Mouse (Mus musculus) neural tube, embryonic 10.5 days (tissue): Measurements from ENCODE around the gene Cep135.

ENCODE experiments used
- DNase-seq: peaks from one replicate; pipeline ENCODE4 v3.0.0-alpha.2; 2017; ENCODE audit warnings: low spot score; ENCODE audit errors: extremely low spot score

Gene Cep135

DNA sequence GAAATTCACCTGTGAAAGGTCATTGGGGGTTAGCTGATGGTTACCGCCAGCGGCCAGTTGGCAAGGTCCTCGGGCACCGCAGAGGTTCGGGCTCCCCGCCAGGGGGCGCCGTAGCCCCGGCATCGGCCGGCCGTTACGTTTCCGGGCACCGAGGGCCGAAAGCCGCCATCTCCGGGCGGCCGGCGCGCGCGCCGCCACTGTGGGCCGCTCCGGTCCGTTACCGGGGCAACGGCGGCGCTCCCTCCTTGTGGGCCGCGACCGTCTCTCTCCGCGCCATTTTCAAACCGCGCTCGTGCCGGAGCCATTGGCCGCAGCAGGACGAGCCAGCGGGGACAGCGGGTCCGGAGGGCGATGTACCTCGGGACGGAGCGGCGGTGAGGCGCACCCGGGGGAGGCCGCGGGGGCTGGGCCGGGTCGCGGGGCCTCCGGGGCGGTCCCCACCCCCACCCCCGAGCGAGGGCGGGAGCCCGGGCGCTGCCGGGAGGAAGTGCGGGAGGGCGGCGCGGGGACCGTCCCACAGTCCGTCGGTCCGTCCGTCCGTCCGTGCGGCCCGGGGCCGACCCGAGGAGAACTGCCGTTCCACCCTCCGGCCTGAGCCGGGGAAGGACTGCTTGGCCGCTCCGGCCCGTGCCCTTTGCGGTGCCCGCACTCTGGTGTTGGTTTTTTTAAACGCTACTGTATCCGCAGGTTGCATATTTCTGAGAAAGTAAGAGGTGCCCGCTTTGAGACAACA is at the start of gene Cep135:
Gene Cep135, plus strand, starts transcription at position 148 of the 733 bp plus-strand sequence.
- peak; percentile 92 for DNase-seq

DNA sequence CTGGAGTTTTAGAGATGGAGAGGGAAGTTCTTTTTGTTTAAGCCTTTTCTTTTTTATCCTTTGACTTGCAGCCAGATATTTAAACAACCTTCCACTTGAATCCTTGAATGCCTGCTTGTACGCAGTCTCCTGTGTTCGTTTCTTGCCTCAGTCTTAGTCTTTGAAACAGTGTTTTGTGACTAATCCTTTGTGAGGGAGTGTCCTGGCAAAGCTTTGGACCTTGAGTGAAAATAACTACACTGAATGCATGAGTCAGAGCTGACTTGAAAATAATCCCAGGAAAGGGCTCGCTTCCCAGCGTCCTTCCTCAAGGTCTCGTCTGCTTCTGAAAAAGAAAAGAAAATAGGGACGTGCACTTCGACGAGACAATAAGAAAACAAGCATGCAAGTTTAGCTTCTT is 48.3 kb upstream of the Cep135 start:
- DNase-seq, result no peak

DNA sequence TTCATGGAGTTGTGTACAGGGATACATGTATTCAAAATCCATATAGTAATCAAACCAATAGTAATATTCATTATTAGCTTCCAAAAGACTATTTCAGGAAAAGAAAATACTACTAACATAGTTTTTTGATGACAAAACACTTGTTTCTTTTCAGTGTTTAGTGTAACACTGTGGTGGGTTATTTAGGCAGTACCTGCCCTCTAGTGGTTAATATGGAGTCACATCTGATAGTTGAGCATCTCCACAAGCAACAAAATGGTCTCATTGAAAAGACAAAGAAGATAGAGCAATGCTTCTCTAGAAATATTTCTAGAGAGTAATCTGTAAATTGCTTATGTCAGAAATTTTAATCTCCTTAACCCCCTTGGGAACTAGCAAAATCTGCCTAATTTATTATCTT is 47.7 kb upstream of the Cep135 start:
- DNase-seq, result no peak

DNA sequence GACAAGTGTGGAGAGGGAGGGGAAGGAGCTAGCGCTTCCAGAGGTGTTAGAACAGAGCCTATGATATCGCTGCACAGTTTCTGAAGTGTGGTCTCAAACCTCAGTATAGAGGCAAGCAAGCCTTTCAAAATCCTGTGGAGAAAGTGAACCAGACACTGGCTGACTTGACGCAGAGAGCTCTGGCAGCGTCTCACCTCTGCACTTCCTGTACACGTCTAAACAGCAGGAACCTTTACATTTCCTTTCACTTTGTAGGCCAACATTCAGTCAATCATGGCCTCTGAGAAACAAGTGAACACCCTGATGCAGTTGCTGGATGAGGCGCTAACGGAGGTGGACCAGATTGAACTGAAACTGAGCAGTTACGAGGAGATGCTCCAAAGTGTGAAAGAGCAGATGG is 45.3 kb upstream of the Cep135 start:
- DNase-seq, result no peak

DNA sequence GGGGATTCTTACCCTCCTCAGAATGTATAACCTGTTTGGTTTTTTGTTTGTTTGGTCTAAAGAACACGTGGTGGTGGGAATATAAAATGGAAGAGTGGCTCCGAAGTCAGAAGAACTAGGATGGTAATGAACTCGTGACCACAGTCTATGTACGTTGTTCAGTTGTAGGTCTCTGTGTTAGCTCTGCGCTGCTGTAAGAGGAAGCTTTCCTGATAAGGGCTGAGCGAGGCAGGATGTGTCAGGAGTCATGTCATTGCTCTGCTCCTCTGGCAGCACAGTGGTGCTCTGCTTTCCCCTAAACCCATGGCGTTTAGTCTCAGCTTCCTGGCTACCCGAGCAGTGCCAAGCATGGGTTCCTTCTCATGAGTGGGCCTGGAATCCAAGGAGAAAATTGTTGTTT is 38.1 kb upstream of the Cep135 start:
- DNase-seq, result no peak

DNA sequence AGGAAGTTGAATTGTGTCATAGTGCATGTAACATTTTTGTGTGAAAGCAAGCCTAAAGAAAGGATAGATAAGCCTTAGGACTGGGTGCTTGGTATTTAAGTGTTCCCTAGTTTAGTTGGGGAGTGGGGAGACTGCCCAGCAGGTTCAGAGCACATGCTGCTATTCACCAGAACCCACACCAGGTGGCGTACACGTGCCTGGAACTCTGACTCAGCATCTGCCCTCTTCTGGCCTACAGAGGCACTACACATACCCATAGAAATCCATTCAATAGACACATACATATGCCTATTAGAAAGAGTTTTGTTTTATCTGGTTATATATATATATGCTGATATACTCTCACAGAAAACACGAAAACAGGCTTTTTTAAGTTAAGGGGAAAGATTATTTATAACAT is 23.2 kb upstream of the Cep135 start:
- DNase-seq, result peak; percentile 31

DNA sequence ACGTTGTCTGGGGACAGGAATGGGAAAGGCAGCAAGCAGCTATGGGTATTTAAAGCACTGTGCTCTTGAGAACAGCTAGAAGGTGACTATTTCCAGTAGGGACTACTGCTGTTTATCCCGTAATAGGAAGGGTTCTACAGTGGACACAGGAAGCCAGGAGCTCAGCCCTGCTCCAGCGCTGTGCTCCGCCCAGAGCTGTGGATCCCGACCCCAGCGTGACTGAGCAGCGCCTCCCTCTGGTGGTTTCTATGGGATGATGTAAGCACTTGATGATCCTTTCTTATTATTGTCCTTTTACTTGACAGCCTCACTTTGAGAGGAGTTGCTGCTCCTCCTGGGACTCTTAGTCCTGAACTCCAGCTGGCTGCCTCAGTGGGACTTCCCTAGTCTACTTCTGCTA is 14.2 kb upstream of the Cep135 start:
- no peak for DNase-seq

DNA sequence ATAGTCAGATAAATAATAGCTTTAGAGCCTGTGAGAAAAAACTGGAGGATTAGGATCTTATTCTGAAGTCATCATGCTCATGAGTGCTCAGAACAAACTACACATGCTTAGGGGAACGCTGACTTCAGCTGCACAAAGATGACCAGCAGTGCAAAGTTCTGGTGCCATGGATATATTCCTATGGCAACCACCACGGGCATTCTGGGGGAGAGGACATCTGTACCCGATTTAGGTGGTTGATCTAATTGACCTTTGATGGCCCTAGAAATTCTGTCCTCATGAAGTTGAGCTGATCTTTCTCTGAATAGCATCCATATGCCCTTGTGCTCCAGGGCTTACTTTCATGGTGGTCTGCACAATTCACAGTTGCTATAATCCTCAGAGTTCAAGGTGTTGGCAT is 11.5 kb upstream of the Cep135 start:
- DNase-seq, result no peak

DNA sequence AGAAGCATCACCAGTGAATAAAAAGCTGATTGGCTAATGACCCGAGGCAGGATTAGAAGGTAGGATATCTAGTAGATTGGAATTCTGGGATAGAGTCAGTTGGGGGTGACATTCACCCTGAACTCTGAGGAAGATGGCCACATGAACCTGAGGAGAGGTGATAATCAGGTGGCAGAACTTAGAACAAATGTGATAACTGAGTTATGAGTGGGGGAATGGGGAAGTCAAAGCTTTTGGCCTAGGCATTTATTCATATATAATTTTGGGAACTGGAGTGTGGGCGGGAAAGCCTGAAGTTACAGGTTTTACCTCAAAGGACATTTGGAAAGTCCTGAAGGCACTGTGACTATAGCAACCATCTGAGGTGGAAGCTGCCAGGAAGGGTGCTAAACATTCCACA is 3.1 kb upstream of the Cep135 start:
- no peak for DNase-seq

DNA sequence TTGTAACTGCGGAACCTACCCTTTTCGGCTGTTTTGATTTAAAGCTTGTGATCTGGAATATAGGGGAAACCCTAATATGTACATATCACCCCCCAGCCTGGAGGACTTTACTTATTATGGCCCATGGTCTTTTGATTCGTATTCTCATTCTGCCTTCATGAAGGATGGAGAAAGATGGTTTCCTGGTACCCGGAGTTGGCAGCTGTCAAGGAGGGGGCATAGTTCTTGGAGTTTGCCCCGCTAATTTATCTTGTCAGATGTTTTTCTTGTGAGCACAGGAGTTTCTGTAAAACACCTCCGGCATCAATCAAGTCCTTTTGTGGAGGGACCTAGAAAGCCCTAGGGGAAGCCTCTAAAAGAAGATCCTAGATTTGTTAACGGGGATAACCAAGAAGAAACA is 813 bp downstream of the Cep135 start:
- no peak for DNase-seq

DNA sequence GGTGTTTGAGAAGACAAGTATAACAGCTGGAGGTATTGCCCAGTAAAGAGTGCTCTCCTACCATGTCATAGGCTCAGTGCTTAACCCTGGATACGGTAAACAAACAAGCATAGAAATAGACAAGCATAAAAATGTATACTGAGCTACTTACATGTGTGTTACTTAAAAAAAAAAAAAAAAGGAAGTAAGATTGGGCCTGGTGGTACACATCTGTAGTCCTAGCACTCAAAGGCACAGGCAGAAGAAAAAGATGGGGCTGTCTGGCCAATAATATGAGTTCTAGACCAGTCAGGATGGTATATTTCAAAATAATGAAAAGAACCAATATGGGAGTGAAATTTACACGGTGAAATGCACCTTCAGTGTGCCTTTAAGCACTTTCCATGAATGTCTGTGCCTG is 1.5 kb downstream of the Cep135 start:
- no peak for DNase-seq

DNA sequence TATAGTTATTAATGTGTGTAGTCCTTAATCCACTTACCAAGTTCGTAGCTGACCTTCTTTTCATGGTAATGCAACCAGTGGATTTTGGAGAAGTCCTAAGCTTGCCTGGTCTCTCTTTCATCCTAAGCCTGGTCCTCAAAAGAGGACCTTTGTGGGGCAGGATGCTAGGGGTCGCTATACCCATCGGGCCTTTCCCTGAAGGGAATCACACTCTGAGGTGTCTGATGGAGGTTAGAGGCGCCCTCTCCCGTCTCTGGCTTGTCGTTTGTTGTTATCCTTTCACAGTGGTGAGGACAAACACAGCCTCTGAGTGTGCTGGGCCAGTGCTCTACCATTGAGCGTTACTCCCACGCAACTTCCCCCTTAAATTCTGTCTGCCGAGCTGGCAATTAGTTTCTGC is 3.4 kb downstream of the Cep135 start:
- DNase-seq, result no peak

DNA sequence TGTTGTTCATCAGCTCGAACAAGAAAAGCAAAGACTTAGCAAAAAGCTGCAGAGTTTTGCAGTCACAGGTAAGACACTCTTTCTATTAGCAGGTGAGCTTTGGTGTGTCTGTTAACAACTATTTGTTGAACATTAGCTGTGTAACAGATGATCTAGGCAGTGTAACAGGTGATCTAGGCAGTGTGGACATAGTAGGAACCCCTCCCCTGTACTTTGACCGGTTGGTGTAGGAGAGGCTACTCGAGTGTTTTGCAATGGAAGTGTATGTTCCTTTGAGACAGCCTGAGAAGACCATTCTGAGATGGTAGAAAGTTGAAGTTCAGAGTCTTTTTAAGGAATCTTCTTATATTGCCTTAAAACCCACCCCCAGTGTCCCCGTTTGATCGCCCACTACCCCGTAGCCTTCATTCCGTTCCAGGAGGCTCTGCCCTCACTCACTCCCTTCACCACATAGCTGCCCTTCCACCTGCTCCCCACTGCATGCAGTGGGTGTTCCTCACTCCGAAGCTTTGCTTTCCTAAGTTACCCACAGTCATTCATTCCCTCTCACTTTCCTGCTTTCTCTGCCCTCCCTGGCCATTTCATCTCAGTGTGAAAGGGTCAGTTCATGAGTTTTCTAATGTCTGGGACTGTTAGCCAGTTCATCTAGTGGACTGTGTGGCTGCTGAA is 21.3 kb downstream of the Cep135 start:
- DNase-seq, result no peak

DNA sequence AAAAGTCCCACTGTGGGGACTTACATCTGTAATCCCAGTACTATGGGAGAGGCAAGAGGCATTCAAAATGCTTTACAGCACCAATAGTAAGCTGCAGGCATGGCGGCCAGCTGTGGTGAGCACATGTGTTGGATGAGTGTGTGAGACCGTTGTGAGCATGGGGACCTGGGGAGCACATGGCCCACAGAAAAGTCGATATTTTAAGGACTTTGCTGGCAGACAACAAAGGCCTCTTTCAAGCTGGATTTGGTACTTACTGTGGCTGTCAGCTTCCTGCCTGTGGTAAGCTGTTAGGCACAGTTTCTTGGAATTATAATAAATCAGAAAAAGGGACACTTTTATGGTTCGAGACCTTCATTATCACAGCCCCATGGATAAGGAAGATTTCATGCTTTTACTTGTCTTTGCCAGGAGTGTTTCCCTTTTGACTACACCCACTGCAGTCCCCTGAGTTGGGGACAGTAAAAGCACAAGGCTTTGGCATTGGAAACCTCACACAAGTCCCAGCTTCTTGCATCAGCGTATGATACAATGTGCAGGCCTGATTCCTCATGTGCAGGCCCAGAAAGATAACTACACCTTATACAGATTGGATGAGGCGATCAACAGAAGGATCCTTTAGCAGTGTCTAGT is 24.5 kb downstream of the Cep135 start:
- no peak for DNase-seq

DNA sequence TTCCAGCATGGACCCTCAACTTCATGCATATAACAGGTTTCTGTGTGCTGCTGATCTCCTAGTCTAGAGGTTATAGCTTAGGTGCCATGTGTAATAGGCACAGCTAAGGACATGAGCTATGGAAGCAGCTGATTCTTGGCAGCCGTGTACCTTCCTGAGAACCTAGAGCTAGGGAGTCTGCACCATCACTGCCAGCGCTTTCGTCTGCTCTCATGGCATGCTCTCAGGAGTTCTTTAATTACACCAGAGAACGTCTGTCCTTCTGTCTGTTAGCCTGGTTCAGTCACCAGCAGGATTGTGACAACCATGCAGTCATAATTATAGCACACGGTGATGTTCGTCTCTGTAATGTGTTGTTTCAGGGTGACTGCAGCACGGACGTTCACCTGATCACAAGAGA is 26.8 kb downstream of the Cep135 start:
- no peak for DNase-seq

DNA sequence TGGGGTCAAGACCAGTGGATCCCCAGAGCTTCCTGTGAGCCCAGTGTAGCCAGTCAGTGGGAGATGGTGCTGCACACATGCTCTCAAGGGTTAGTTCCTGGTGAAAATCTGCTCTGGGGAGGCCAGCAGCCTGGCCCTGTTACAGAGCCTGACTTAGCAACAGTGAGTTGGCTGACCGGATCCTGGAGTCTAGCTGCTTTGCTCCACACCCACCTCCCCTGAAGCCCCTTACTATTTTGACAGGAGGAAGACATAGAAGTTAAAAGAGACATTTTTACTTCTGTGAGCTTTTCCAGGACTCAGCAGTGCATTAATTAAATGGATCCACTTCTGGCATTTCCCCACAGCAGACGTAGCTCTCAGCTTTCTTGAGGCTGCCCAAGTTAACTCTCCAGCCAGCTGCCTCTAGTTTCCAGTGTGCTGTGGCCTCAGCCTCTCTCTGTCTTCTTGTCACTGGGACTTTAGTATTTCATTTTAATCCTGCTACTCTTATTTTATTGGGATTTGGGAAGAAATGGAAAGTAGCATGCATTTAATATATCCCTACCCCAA is 27.8 kb downstream of the Cep135 start:
- no peak for DNase-seq

DNA sequence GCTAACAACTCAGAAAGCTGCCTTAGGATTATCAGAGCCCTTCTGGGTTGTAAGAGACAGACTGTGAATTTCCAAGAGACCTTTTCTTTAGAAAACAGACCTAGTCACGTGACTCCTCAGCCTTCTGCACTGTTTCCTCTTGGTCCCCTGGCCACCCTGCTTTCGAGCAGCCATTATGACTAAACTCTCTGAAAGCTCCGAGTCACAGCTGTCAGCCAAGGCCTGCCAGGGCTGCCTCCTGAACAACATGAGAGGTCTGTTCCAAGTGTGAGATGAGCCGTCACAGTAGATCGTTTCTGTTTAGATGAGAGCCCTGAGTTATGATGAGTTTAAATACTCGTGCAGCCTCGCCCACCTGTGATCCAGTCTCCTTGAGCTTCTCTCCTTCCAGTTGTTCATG is 30.3 kb downstream of the Cep135 start:
- DNase-seq, result no peak

DNA sequence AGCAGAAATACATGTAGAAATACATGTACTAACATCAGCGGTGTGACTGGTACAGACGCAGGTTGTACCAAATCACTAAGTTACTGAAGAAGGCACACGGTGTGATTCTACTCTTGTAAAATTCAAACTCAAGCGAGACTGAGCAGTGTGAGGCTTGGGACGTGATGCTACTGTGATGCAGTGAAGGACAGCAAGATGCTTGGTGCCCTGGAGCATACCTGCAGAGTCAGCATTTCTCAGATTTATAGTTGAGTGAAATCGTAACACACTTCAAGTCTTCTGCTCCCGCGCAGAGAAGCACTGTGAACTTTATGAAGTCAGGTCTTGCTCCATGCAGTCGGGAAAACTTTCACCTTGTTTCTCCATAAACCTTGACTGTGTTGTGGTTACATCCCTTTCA is 35.3 kb downstream of the Cep135 start:
- DNase-seq, result no peak

DNA sequence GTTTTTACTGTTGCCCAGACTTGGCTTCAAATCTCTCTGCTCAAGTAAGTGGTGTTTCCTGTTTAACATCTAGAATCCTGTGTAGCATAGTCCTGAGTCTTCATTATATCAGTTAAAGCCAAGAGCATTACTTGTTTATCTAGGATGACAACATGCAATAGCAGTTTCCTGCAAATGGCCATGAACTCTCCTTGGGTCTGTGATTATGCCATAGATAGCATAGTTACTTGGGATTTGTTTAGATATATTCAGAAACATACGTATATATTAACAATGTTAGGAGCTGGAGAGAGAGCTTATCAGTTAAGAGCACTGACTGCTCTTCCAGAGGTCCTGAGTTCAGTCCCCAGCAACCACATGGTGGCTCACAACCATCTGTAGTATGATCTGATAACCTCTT is 39.3 kb downstream of the Cep135 start:
- DNase-seq, result no peak

DNA sequence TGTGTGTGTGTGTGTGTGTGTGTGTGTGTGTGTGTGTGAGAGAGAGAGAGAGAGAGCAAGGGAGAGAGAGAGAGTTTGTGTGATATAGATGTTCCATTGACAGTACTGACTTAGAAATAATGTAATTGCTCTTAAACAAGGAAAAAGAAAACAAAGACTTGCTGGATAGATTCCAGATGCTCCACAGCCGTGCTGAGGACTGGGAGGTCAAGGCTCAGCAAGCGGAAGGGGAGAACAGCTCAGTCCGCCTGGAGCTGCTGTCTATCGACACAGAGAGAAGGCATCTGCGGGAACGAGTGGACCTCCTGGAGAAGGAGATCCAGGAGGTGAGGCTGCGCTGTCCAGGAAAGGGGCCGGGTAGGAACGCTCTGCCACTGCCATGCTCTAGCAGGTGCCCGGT is 45.5 kb downstream of the Cep135 start:
- DNase-seq, result no peak

DNA sequence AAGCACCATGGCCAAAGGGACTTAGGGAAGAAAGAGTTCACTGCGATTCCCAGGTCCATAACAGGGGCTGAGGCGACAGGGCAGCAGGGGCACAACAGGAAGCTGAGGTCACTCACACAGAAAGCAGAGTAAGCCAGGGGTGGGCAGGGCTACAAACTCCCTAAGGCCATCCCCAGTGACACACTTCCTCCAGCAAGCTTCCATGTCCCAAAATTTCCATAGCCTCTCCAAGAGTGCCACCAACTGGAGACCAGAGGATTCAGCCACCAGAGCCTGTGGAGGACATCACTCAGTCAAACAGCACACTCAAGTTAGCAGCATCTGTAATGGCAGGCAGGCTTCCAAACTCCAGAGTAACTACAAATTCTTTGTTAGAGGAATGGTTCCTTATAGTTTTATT is 47.1 kb downstream of the Cep135 start:
- no peak for DNase-seq

DNA sequence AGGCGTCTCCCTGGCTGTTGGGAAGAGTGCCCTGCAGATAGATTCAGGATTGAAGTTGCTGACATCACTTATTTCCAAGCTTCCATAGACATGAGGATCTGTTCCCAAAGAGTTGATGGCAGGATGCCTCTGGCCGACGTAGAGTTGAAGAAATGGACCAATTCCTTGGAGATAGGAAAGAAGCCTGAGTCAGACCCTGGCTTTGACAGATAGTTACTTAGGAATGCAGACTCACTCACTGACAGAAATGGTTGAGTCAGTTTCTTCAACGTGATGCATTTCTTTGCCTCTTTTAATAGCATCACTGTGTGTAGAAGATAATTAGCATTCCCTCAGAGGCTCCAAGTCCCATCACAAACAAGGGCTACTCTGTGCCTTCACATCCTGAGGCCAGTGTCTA is 53.6 kb downstream of the Cep135 start:
- no peak for DNase-seq

DNA sequence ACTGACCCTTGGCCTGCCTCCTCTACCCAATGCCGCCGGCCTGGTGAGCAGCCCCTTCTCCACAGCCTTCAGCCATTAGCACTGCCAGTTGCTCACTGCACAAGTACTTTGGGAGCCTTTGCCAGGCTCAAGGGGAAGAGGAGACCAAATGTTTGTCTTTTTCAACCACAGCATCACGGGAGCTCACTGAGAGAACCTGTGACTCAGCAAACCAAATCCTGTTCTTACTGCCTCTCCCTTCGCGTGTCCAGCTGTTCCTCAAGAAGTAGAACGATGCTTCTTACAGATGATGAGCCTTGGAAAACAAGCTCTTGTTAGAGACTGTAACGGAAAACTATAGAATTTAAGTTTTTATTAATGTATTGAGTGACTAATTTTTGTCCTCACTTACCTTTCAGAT is 55.7 kb downstream of the Cep135 start:
- no peak for DNase-seq
